In the genomic region with DNA sequence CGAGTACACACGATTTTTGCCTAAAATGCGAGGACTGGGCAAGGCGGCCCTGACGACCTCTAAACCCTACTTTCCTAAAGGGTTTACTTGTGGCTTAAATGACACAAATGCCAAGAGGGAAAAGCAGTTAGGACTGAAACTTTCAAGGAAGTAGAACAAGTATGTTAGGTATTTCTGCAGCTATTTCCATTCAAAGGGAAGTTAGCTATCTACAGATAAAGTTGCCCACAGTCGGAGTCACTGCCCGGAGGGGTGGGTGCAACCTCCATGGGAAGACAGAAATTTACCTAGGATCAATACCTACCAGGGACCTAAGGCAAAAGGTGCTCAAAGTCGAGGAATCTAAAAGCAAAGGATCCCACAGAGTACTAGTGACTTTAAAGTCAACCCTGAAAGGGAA, we compare ENCODE assay signal across 25 mouse cellular contexts.
"Had no signal": no experiment of that assay in that cellular context is flagged by ENCODE, and none has a peak within 500 bp of the region (broad histone marks: within the 10 kb centered on the region; RNA-seq: fewer than 3 reads in every experiment).

No protein-coding gene starts in this region.

- DNase-seq: gastrocnemius, postnatal 14 days; gastrocnemius, postnatal 36 days; heart, adult 11 months; heart, postnatal 14 days; heart, postnatal 36 days; kidney, adult 8-10 months; kidney, postnatal 10 days; kidney, postnatal 25 days; kidney, postnatal 4 days; liver; liver, embryonic 13.5 days; liver, postnatal 0 days had no signal

- H3K4me3 ChIP-seq: heart, embryonic 15.5 days; hindbrain, embryonic 13.5 days; hindbrain, embryonic 15.5 days; intestine, embryonic 15.5 days; layer of hippocampus, adult 2 months; left cerebral cortex, adult 2 months; limb, embryonic 10.5 days; limb, embryonic 12.5 days; liver, embryonic 13.5 days; liver, embryonic 15.5 days had no signal

- H3K27ac ChIP-seq: heart, embryonic 15.5 days; hindbrain, embryonic 13.5 days; hindbrain, embryonic 15.5 days; intestine, embryonic 15.5 days; layer of hippocampus, adult 2 months; left cerebral cortex, adult 2 months; limb, embryonic 10.5 days; limb, embryonic 12.5 days; liver, embryonic 13.5 days; liver, embryonic 15.5 days had no signal

- H3K9ac ChIP-seq: heart, embryonic 15.5 days; hindbrain, embryonic 13.5 days; hindbrain, embryonic 15.5 days; intestine, embryonic 15.5 days; limb, embryonic 12.5 days; liver, embryonic 13.5 days; liver, embryonic 15.5 days; liver, postnatal 0 days had no signal

- H3K4me1 ChIP-seq: hindbrain, embryonic 13.5 days; hindbrain, embryonic 15.5 days; intestine, embryonic 15.5 days; limb, embryonic 10.5 days had no signal

- H3K27me3 ChIP-seq: heart, embryonic 15.5 days; hindbrain, embryonic 13.5 days; hindbrain, embryonic 15.5 days; intestine, embryonic 15.5 days; limb, embryonic 12.5 days; liver, embryonic 13.5 days; liver, embryonic 15.5 days had no signal

- H3K4me2 ChIP-seq: heart, embryonic 11.5 days; heart, embryonic 15.5 days; hindbrain, embryonic 13.5 days; hindbrain, embryonic 15.5 days; intestine, embryonic 15.5 days; limb, embryonic 12.5 days; liver, embryonic 11.5 days; liver, embryonic 13.5 days; liver, embryonic 15.5 days had no signal

- ATAC-seq: inflammation-experienced regulatory T-cells, adult 6 months; intestine, embryonic 15.5 days; intestine, postnatal 0 days; liver, postnatal 0 days had no signal

- H3K9me3 ChIP-seq: heart, embryonic 15.5 days; hindbrain, embryonic 15.5 days; intestine, embryonic 15.5 days; limb, embryonic 10.5 days; limb, embryonic 12.5 days; liver, embryonic 15.5 days had no signal

- H3K36me3 ChIP-seq: hindbrain, embryonic 15.5 days had no signal
